ENCODE assay signal across 27 mouse cellular contexts in genomic region chr9:78702509-78703239, GRCm38 (mm10).
DNase-seq lines count a peak whose midpoint lies in the region; ATAC-seq lines count a peak whose summit lies in the region.
"Had no signal": no experiment of that assay in that cellular context is flagged by ENCODE, and none has a peak within 500 bp of the region (broad histone marks: within the 10 kb centered on the region; RNA-seq: fewer than 3 reads in every experiment).

No protein-coding gene starts in this region.

- H3K27me3 ChIP-seq in embryonic facial prominence, embryonic 13.5 days = no peaks in the 10 kb centered on the region
- no peaks in the 10 kb centered on the region for H3K27me3 ChIP-seq in embryonic facial prominence, embryonic 10.5 days (replicated peaks; ENCODE audit: low read depth, poor library complexity, severe bottlenecking)
- H3K27me3 ChIP-seq in embryonic facial prominence, embryonic 14.5 days (replicated peaks; ENCODE audit: control insufficient read depth, insufficient read depth, low read length) = no peaks in the 10 kb centered on the region
- H3K27me3 ChIP-seq in intestine, embryonic 16.5 days (replicated peaks; ENCODE audit: control insufficient read depth, insufficient read depth, low read length) = no peaks in the 10 kb centered on the region
- H3K27me3 ChIP-seq: forebrain, embryonic 12.5 days; heart, embryonic 13.5 days; hindbrain, embryonic 15.5 days; limb, embryonic 13.5 days; liver, embryonic 12.5 days; megakaryocyte, embryonic 14.5 days; Patski had no signal

- WGBS in embryonic facial prominence, embryonic 13.5 days = 75% methylated on average over 12 of the region's 12 CpGs
- WGBS in embryonic facial prominence, embryonic 10.5 days = 92% methylated on average over 12 of the region's 12 CpGs
- WGBS in embryonic facial prominence, embryonic 14.5 days = 74% methylated on average over 12 of the region's 12 CpGs
- 63% methylated on average over 12 of the region's 12 CpGs for WGBS in intestine, embryonic 16.5 days

- ATAC-seq in embryonic facial prominence, embryonic 13.5 days (ENCODE audit: insufficient number of reproducible peaks, insufficient read depth, low FRiP score, low TSS enrichment, low read depth) = no peak
- peak; percentile 53; the same call in 1 of the 2 replicates for ATAC-seq in embryonic facial prominence, embryonic 14.5 days (ENCODE audit: low read depth)
- ATAC-seq in intestine, embryonic 16.5 days = peak; percentile 70
- ATAC-seq in granulocyte monocyte progenitor cell, adult 5-6 weeks (replicated peaks; ENCODE audit: poor library complexity, severe bottlenecking) = no peak
- ATAC-seq: forebrain, postnatal 0 days; inflammation-experienced regulatory T-cells, adult 6 months; liver, embryonic 12.5 days; liver, postnatal 0 days; Patski had no signal

- H3K9ac ChIP-seq in embryonic facial prominence, embryonic 13.5 days = no peak overlapping the region
- no peak overlapping the region for H3K9ac ChIP-seq in embryonic facial prominence, embryonic 14.5 days (ENCODE audit: low read depth, low read length)
- no peak overlapping the region for H3K9ac ChIP-seq in intestine, embryonic 16.5 days (ENCODE audit: low read depth, low read length)
- H3K9ac ChIP-seq: forebrain, embryonic 12.5 days; forebrain, postnatal 0 days; heart, embryonic 13.5 days; hindbrain, embryonic 15.5 days; limb, embryonic 13.5 days; liver, embryonic 12.5 days; liver, postnatal 0 days had no signal

- no peak for DNase-seq in embryonic facial prominence, embryonic 10.5 days (ENCODE audit: low spot score)
- DNase-seq in left cerebral cortex, postnatal 4 days = peak; percentile 8
- no peak for DNase-seq in left cerebral cortex, adult 9 months (ENCODE audit: low spot score in 2 of 2)
- peak; percentile 65 for DNase-seq in embryonic facial prominence, embryonic 14.5 days (ENCODE audit: low spot score)
- DNase-seq in spleen, postnatal 14 days (ENCODE audit: low spot score in 2 of 2) = no peak
- DNase-seq: adrenal gland, postnatal 10 days; cerebellum, adult 9-10 months; forebrain, postnatal 0 days; heart, postnatal 10 days; kidney, postnatal 10 days; layer of hippocampus, adult 9-11 months; liver, postnatal 0 days; lung, postnatal 4 days; midbrain, embryonic 14.5 days; thymus, adult 2 months; thymus, postnatal 36 days had no signal

- H3K36me3 ChIP-seq in embryonic facial prominence, embryonic 13.5 days = peaks cover 17% of the 10 kb centered on the region
- H3K36me3 ChIP-seq in embryonic facial prominence, embryonic 10.5 days (replicated peaks) = no peaks in the 10 kb centered on the region
- peaks cover 9% of the 10 kb centered on the region; the same call in 1 of the 2 replicates for H3K36me3 ChIP-seq in embryonic facial prominence, embryonic 14.5 days (ENCODE audit: control insufficient read depth, insufficient read depth, low read length)
- H3K36me3 ChIP-seq in intestine, embryonic 16.5 days (ENCODE audit: control insufficient read depth, insufficient read depth, low read length) = no peaks in the 10 kb centered on the region
- H3K36me3 ChIP-seq: forebrain, embryonic 12.5 days; heart, embryonic 13.5 days; hindbrain, embryonic 15.5 days; liver, embryonic 12.5 days had no signal

- H3K9me3 ChIP-seq in embryonic facial prominence, embryonic 13.5 days = peaks cover 9% of the 10 kb centered on the region; the same call in 1 of the 2 replicates
- peaks cover 8% of the 10 kb centered on the region; the same call in 1 of the 2 replicates for H3K9me3 ChIP-seq in embryonic facial prominence, embryonic 10.5 days
- H3K9me3 ChIP-seq in embryonic facial prominence, embryonic 14.5 days (ENCODE audit: control insufficient read depth, low read length) = peaks cover 17% of the 10 kb centered on the region
- H3K9me3 ChIP-seq in intestine, embryonic 16.5 days (ENCODE audit: control insufficient read depth, low read length) = peaks cover 3% of the 10 kb centered on the region; the same call in 1 of the 2 replicates
- H3K9me3 ChIP-seq: hindbrain, embryonic 15.5 days; liver, embryonic 12.5 days; megakaryocyte, embryonic 14.5 days had no signal

- no peak overlapping the region for H3K4me2 ChIP-seq in embryonic facial prominence, embryonic 13.5 days
- H3K4me2 ChIP-seq in embryonic facial prominence, embryonic 14.5 days (ENCODE audit: low read depth, low read length) = no peak overlapping the region
- no peak overlapping the region for H3K4me2 ChIP-seq in intestine, embryonic 16.5 days (ENCODE audit: low read depth, low read length)
- H3K4me2 ChIP-seq: forebrain, embryonic 12.5 days; heart, embryonic 13.5 days; hindbrain, embryonic 15.5 days; limb, embryonic 13.5 days; liver, embryonic 12.5 days had no signal

- H3K4me3 ChIP-seq in embryonic facial prominence, embryonic 13.5 days = no peak overlapping the region
- no peak overlapping the region for H3K4me3 ChIP-seq in embryonic facial prominence, embryonic 10.5 days
- H3K4me3 ChIP-seq in embryonic facial prominence, embryonic 14.5 days (ENCODE audit: low read depth, low read length) = no peak overlapping the region
- H3K4me3 ChIP-seq in intestine, embryonic 16.5 days (ENCODE audit: low read length) = no peak overlapping the region
- H3K4me3 ChIP-seq: forebrain, embryonic 12.5 days; heart, embryonic 13.5 days; hindbrain, embryonic 15.5 days; limb, embryonic 13.5 days; liver, embryonic 12.5 days; megakaryocyte, embryonic 14.5 days had no signal

- no peaks in the 10 kb centered on the region for H3K4me1 ChIP-seq in embryonic facial prominence, embryonic 13.5 days
- no peaks in the 10 kb centered on the region for H3K4me1 ChIP-seq in embryonic facial prominence, embryonic 10.5 days
- no peaks in the 10 kb centered on the region for H3K4me1 ChIP-seq in embryonic facial prominence, embryonic 14.5 days (ENCODE audit: control insufficient read depth, insufficient read depth, low read length)
- peaks cover 4% of the 10 kb centered on the region; the same call in 1 of the 2 replicates for H3K4me1 ChIP-seq in intestine, embryonic 16.5 days (ENCODE audit: control insufficient read depth, insufficient read depth, low read length)
- H3K4me1 ChIP-seq: forebrain, embryonic 12.5 days; heart, embryonic 13.5 days; hindbrain, embryonic 15.5 days; limb, embryonic 13.5 days; liver, embryonic 12.5 days; megakaryocyte, embryonic 14.5 days had no signal

- intact Hi-C loops in left cerebral cortex, postnatal 4 days (cut with DNase I) = no loop called here

- H3K27ac ChIP-seq in embryonic facial prominence, embryonic 13.5 days = peak overlapping the region; percentile 57; the same call in 1 of the 2 replicates
- H3K27ac ChIP-seq in embryonic facial prominence, embryonic 10.5 days (replicated peaks) = no peak overlapping the region
- peak overlapping the region; percentile 58 for H3K27ac ChIP-seq in embryonic facial prominence, embryonic 14.5 days (replicated peaks; ENCODE audit: low read depth, low read length)
- H3K27ac ChIP-seq in intestine, embryonic 16.5 days (ENCODE audit: low read length) = peak overlapping the region; percentile 77
- H3K27ac ChIP-seq: forebrain, embryonic 12.5 days; heart, embryonic 13.5 days; hindbrain, embryonic 15.5 days; limb, embryonic 13.5 days; liver, embryonic 12.5 days had no signal

Comparison
In these comparisons a context has a peak if more than half of its experiments do, and no peak if none do; other contexts are left out.
1. ATAC-seq: peak in embryonic facial prominence, embryonic 14.5 days (single experiment) and intestine, embryonic 16.5 days (single experiment); none in embryonic facial prominence, embryonic 13.5 days (single experiment) and granulocyte monocyte progenitor cell, adult 5-6 weeks (single experiment).
2. DNase-seq: peak in left cerebral cortex, postnatal 4 days (single experiment) and embryonic facial prominence, embryonic 14.5 days (single experiment); none in embryonic facial prominence, embryonic 10.5 days (single experiment), left cerebral cortex, adult 9 months (0 of 2) and spleen, postnatal 14 days (0 of 2).